Mouse (Mus musculus): Measurements from ENCODE around the gene Lrcol1. TPM values are rescaled to one million over a fixed set of nuclear protein-coding genes. Genes with fewer than 3 reads are reported as not detected.

The Lrcol1 gene
- polyA plus RNA-seq (2015; fragmentation: Nextera tagmentation; extraction: Ambion mirVana), result not detected in 2 replicates

DNA sequence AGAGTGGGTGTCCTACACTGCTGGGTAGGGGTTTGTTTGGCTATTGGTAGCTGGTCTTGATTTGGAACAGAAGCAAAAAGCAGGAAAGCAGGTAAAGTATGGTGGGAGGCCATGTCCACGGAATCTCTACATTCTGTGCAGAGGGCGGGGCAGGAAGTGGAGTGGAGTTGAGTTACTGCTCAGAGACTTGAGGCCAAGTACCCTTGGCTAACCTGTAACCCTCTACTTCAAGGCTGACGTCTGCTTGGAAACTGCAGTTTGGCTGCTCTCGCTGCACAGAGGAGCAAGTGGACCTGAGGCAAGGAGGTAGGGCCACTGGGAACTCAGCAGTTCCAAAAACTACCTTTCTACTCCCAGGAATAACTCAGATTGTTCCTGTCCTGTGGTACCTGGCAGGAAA lies at the start of gene Lrcol1:
TSS of gene Lrcol1 (plus strand) at position 207 of the 400 bp plus-strand sequence.
- peaks cover 11% of the 10 kb centered on the region for H3K4me1 ChIP-seq
- H3K4me2 ChIP-seq, result no peak within 1 kb of the TSS
- 68% methylated on average over 4 of the region's 4 CpGs for WGBS
- ATAC-seq (ENCODE audit: extremely low read depth, insufficient number of reproducible peaks, low FRiP score, low TSS enrichment), result no peak
- 0 out of 2 replicates have a peak, but pooled peaks cover under 1% of the 10 kb centered on the region for H3K36me3 ChIP-seq
- no peaks in the 10 kb centered on the region for H3K9me3 ChIP-seq
- no peak within 1 kb of the TSS for H3K9ac ChIP-seq
- no peak within 1 kb of the TSS for H3K4me3 ChIP-seq
- peaks cover 64% of the 10 kb centered on the region for H3K27me3 ChIP-seq (replicated peaks)
- no peak within 1 kb of the TSS for H3K27ac ChIP-seq (replicated peaks)

GRCm38 (mm10) chr5:110296637-110297036 lies 47.9 kb upstream of the Lrcol1 start:
- WGBS, result 85% methylated on average over 1 of the region's 1 CpGs
- Histone ChIP-seq H3K36me3 (peaks cover 94% of the 10 kb centered on the region), H3K4me1 (no peaks in the 10 kb centered on the region), H3K27ac (replicated peaks) (no peak overlapping the region), H3K27me3 (replicated peaks) (no peaks in the 10 kb centered on the region), H3K9ac (no peak overlapping the region), H3K4me2 (no peak overlapping the region), H3K4me3 (no peak overlapping the region), H3K9me3 (no peaks in the 10 kb centered on the region)
- ATAC-seq (ENCODE audit: extremely low read depth, insufficient number of reproducible peaks, low FRiP score, low TSS enrichment), result no peak

- 85% methylated on average over 2 of the region's 2 CpGs for WGBS
- H3K36me3 ChIP-seq, result peaks cover 98% of the 10 kb centered on the region
- no peak for ATAC-seq (ENCODE audit: extremely low read depth, insufficient number of reproducible peaks, low FRiP score, low TSS enrichment)
Measured at GRCm38 (mm10) chr5:110300591-110300990, 43.9 kb upstream of the Lrcol1 start.

DNA sequence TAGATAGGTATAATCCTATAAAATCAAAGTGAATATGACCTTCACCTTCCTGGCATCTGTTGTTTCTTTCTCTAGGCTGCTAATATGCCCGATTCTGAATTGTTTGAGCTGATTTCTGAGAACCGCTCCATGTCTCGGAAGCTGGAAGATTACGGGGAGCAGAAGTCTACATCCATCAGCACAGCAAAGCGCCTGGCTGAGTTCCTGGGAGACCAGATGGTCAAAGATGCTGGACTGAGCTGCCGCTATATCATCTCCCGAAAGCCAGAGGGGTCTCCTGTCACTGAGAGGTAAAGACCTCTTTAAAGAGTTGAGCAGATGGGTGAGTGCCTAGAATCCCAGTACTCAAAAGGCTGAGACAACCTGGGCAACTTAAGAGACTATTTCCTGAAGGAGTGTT lies 35.7 kb upstream of the Lrcol1 start:
- no peak for ATAC-seq (ENCODE audit: extremely low read depth, insufficient number of reproducible peaks, low FRiP score, low TSS enrichment)
- Histone ChIP-seq H3K4me2 (no peak overlapping the region), H3K27me3 (replicated peaks) (no peaks in the 10 kb centered on the region), H3K36me3 (peaks cover 96% of the 10 kb centered on the region), H3K4me1 (no peaks in the 10 kb centered on the region), H3K27ac (replicated peaks) (no peak overlapping the region), H3K4me3 (no peak overlapping the region), H3K9me3 (no peaks in the 10 kb centered on the region), H3K9ac (no peak overlapping the region)
- 93% methylated on average over 7 of the region's 7 CpGs for WGBS

More at GRCm38 (mm10) chr5:110300591-110300990, 43.9 kb upstream of the Lrcol1 start:
- Histone ChIP-seq H3K4me3 (no peak overlapping the region), H3K4me2 (no peak overlapping the region), H3K27me3 (replicated peaks) (no peaks in the 10 kb centered on the region), H3K9me3 (no peaks in the 10 kb centered on the region), H3K9ac (no peak overlapping the region), H3K27ac (replicated peaks) (no peak overlapping the region), H3K4me1 (no peaks in the 10 kb centered on the region)

DNA sequence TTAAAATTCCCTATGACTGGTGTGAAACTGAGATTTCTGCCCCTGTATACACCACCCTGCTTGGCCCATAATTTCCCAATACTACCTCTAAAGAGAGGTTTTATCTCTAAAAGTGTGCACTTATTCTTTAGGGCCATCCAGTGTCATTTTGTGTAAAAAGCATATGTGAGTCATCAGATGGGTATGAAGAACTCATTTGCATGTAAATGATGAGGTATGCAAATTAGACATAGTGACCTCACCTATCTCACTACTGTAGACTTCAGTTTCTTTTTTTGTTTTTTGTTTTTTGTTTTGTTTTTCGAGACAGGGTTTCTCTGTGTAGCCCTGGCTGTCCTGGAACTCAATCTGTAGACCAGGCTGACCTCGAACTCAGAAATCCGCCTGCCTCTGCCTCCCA lies 31.4 kb upstream of the Lrcol1 start:
- no peaks in the 10 kb centered on the region for H3K9me3 ChIP-seq
- peaks cover 91% of the 10 kb centered on the region for H3K36me3 ChIP-seq
- H3K27ac ChIP-seq (replicated peaks), result no peak overlapping the region
- H3K9ac ChIP-seq, result no peak overlapping the region
- H3K27me3 ChIP-seq (replicated peaks), result no peaks in the 10 kb centered on the region
- no peak overlapping the region for H3K4me3 ChIP-seq
- no peaks in the 10 kb centered on the region for H3K4me1 ChIP-seq
- WGBS, result 92% methylated on average over 3 of the region's 3 CpGs
- ATAC-seq (ENCODE audit: extremely low read depth, insufficient number of reproducible peaks, low FRiP score, low TSS enrichment), result no peak
- H3K4me2 ChIP-seq, result no peak overlapping the region

DNA sequence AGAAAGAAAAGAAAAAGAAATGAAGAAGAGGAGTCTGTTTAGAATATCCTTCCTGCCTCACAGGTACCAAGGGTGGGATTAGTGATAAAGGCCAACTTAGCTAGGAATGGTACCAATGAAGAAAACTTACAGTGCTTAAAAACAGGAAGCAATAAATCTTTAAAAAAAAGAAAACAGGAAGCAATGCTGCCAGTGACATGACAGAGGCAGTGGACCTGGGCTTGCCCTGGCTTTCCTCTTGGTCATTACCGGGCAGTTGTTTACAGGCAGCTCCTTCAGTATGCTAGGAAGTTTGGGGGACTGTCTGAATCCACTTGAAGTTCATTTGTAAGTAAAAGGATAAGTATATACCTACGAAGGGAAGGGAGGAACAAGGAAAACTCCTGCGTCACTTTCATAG lies 14.0 kb upstream of the Lrcol1 start:
- no peak overlapping the region for H3K4me3 ChIP-seq
- ATAC-seq (ENCODE audit: extremely low read depth, insufficient number of reproducible peaks, low FRiP score, low TSS enrichment), result no peak
- no peaks in the 10 kb centered on the region for H3K27me3 ChIP-seq (replicated peaks)
- no peak overlapping the region for H3K9ac ChIP-seq
- no peak overlapping the region for H3K4me2 ChIP-seq
- 77% methylated on average over 3 of the region's 3 CpGs for WGBS
- no peaks in the 10 kb centered on the region for H3K4me1 ChIP-seq
- peaks cover 93% of the 10 kb centered on the region for H3K36me3 ChIP-seq
- H3K27ac ChIP-seq (replicated peaks), result no peak overlapping the region
- H3K9me3 ChIP-seq, result no peaks in the 10 kb centered on the region

DNA sequence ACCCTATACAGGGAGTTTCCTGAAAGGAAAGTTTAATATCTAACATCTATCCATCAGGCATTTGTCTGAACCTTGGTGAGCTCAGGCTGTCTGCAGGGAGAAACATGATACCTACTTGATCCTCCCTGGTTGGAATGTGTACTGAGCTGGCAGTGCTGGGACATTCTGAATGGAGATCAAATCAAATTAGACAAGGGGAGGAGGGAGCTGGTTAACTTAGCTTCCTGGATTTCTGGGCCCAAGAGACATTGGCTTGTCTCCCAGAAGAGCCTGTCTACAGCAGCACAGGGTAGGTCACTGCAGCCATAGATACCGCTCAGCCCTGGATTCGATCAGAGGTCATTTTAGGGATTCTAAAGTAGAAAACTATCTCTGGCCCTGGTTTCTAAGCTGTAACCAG lies 5.7 kb upstream of the Lrcol1 start:
- peaks cover 18% of the 10 kb centered on the region for H3K4me1 ChIP-seq
- no peaks in the 10 kb centered on the region for H3K9me3 ChIP-seq
- peaks cover 37% of the 10 kb centered on the region for H3K27me3 ChIP-seq (replicated peaks)
- no peak overlapping the region for H3K4me3 ChIP-seq
- peaks cover 51% of the 10 kb centered on the region for H3K36me3 ChIP-seq
- no peak overlapping the region for H3K27ac ChIP-seq (replicated peaks)
- 70% methylated on average over 2 of the region's 2 CpGs for WGBS
- ATAC-seq (ENCODE audit: extremely low read depth, insufficient number of reproducible peaks, low FRiP score, low TSS enrichment), result no peak
- H3K4me2 ChIP-seq, result no peak overlapping the region
- H3K9ac ChIP-seq, result no peak overlapping the region

DNA sequence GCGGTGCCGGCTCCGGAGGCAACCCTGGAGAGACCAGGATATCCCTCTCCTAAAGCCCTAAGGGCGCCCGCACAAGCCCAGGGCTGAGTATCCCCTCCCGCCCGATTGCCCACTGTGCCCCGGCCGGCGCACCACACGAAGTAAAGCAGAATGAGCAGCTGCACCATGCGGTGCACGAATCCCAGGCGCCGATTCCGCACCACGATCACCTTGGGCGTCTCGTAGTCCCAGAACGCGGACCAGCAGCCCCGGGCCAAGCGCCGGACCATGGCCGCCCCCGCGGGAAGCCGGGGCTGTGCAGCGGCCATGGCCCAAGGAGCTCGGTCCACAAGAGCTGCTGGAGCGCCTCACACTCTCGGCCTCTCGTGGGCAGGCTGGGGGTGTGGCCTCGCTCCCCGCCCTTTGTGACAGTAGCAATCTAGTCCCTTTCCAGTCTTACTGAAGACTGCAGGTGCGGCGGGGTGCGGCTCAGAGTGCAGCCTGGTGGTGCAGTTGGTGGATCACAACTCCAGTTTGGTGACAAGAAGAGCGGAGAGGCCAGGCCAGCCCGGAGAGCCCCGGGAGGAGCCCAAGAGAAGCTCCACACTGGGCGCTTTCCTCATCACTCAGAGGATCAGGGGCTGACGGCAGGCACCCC lies 1.8 kb upstream of the Lrcol1 start, which contains the start of gene P2rx2:
TSS of gene P2rx2 (minus strand) at position 565 of the 637 bp plus-strand sequence.
- no peaks in the 10 kb centered on the region for H3K9me3 ChIP-seq
- 2% methylated on average over 43 of the region's 43 CpGs for WGBS
- peak within 1 kb of the TSS; percentile 96 for H3K4me2 ChIP-seq
- H3K4me3 ChIP-seq, result peak within 1 kb of the TSS; percentile 59
- peak within 1 kb of the TSS; percentile 76 for H3K9ac ChIP-seq
- no peak within 1 kb of the TSS for H3K27ac ChIP-seq (replicated peaks)
- peaks cover 12% of the 10 kb centered on the region for H3K36me3 ChIP-seq
- peaks cover 18% of the 10 kb centered on the region for H3K4me1 ChIP-seq
- no peak for ATAC-seq (ENCODE audit: extremely low read depth, insufficient number of reproducible peaks, low FRiP score, low TSS enrichment)
- H3K27me3 ChIP-seq (replicated peaks), result peaks cover 64% of the 10 kb centered on the region

- H3K27me3 ChIP-seq (replicated peaks), result peaks cover 59% of the 10 kb centered on the region
- 84% methylated on average over 4 of the region's 4 CpGs for WGBS
Measured at GRCm38 (mm10) chr5:110345553-110345952, 1.0 kb downstream of the Lrcol1 start.

GRCm38 (mm10) chr5:110347006-110347405 lies 2.5 kb downstream of the Lrcol1 start:
- H3K4me1 ChIP-seq, result peaks cover 15% of the 10 kb centered on the region
- 72% methylated on average over 8 of the region's 8 CpGs for WGBS
- H3K27ac ChIP-seq (replicated peaks), result no peak overlapping the region
- no peak overlapping the region for H3K4me3 ChIP-seq
- no peaks in the 10 kb centered on the region for H3K9me3 ChIP-seq
- H3K4me2 ChIP-seq, result no peak overlapping the region
- ATAC-seq (ENCODE audit: extremely low read depth, insufficient number of reproducible peaks, low FRiP score, low TSS enrichment), result no peak
- H3K9ac ChIP-seq, result no peak overlapping the region
- no peaks in the 10 kb centered on the region for H3K36me3 ChIP-seq
- peaks cover 44% of the 10 kb centered on the region for H3K27me3 ChIP-seq (replicated peaks)

More at GRCm38 (mm10) chr5:110345553-110345952, 1.0 kb downstream of the Lrcol1 start:
- no peak for ATAC-seq (ENCODE audit: extremely low read depth, insufficient number of reproducible peaks, low FRiP score, low TSS enrichment)
- Histone ChIP-seq H3K9me3 (no peaks in the 10 kb centered on the region), H3K27ac (replicated peaks) (no peak overlapping the region), H3K36me3 (no peaks in the 10 kb centered on the region), H3K4me1 (peaks cover 15% of the 10 kb centered on the region), H3K4me3 (no peak overlapping the region), H3K9ac (no peak overlapping the region), H3K4me2 (no peak overlapping the region)

DNA sequence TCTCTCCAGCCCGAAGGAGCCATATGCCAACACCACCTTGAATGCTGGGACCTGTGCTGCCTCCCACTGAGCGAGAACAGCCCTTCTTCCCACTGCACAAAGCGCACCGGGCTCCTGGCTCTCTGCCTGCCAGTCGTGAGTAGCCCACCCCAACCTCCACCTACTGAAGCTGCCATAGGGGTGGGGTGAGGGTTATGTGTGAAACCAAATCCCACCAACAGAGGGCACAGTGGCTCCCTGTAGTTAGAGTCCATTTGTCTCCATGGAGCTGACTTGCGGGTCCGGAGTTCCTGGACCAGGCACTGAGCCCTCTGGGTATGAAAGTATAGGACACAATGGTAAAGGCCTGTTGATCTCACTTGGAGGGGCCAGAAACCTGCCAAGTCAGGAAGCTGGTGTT lies 10.2 kb downstream of the Lrcol1 start:
- ATAC-seq (ENCODE audit: extremely low read depth, insufficient number of reproducible peaks, low FRiP score, low TSS enrichment), result no peak

More for the DNA sequence above, 10.2 kb downstream of the Lrcol1 start:
- 0 out of 2 replicates have a peak, but pooled peaks cover 4% of the 10 kb centered on the region for H3K4me1 ChIP-seq
- no peak overlapping the region for H3K27ac ChIP-seq (replicated peaks)
- peaks cover 36% of the 10 kb centered on the region for H3K27me3 ChIP-seq (replicated peaks)
- 12% methylated on average over 7 of the region's 7 CpGs for WGBS
- no peak overlapping the region for H3K4me2 ChIP-seq
- no peak overlapping the region for H3K9ac ChIP-seq
- H3K9me3 ChIP-seq, result no peaks in the 10 kb centered on the region
- H3K4me3 ChIP-seq, result no peak overlapping the region
- no peaks in the 10 kb centered on the region for H3K36me3 ChIP-seq

All from heart, embryonic 13.5 days (tissue).